Mouse (Mus musculus) heart, adult 2 months (tissue): ENCODE data around the gene Hba-a2. TPM values are rescaled to one million over a fixed set of nuclear protein-coding genes. Genes with fewer than 3 reads are reported as not detected.
A peak's percentile ranks its signal among the peaks of the same experiment; 100 is the strongest.
"Not testable (repeated sequence)": the region's sequence is repeated elsewhere in the genome, so short reads cannot be mapped to it uniquely, and the experiment has no call there.

Experiments
- DNase-seq, 2 experiments: peaks; one replicate each; pipeline ENCODE4 v3.0.0; 2021
- H3K27ac ChIP-seq: fragments of 200-600 bp; 2 replicates; pipeline ENCODE4 v1.8.1; 2022
- H3K27me3 ChIP-seq: fragments of 200-500 bp; 2 replicates; pipeline ENCODE4 v1.6.1; 2012; ENCODE audit warnings: mild to moderate bottlenecking, low read length, inconsistent platforms, mixed read lengths; ENCODE audit not compliant: control insufficient read depth, insufficient read depth
- H3K36me3 ChIP-seq: fragments of 200-500 bp; 2 replicates; pipeline ENCODE4 v1.6.1; 2012; ENCODE audit warnings: low read length, inconsistent platforms; ENCODE audit not compliant: control insufficient read depth, insufficient read depth
- H3K4me1 ChIP-seq: fragments of 200-500 bp; 2 replicates; pipeline ENCODE4 v1.6.1; 2011; ENCODE audit warnings: low read length; ENCODE audit not compliant: control insufficient read depth, insufficient read depth
- H3K4me3 ChIP-seq: fragments of 200-600 bp; 2 replicates; pipeline ENCODE4 v1.8.1; 2022
- H3K79me2 ChIP-seq: fragments of 200-500 bp; replicated peaks from 2 replicates; pipeline ENCODE4 v1.6.1; 2012; ENCODE audit warnings: mild to moderate bottlenecking, inconsistent platforms, low read length, moderate library complexity, mixed read lengths; ENCODE audit not compliant: control insufficient read depth, insufficient read depth
- H3K9ac ChIP-seq: fragments of 200-500 bp; 2 replicates; pipeline ENCODE4 v1.6.1; 2012; ENCODE audit warnings: low read depth, mild to moderate bottlenecking, control low read depth, inconsistent platforms, low read length, mixed read lengths
- CTCF ChIP-seq: fragments of 200-600 bp; IDR thresholded peaks from 2 replicates; pipeline ENCODE4 v1.8.1; 2022; ENCODE audit warnings: antibody characterized with exemption, mild to moderate bottlenecking, moderate library complexity
- EP300 ChIP-seq: fragments of 200-500 bp; IDR thresholded peaks from 2 replicates; pipeline ENCODE4 v1.6.1; 2011; ENCODE audit warnings: low read depth, low read length, control low read depth; ENCODE audit not compliant: insufficient read depth
- POLR2A ChIP-seq: fragments of 200-500 bp; IDR thresholded peaks from 2 replicates; pipeline ENCODE4 v1.6.1; 2011; ENCODE audit warnings: mild to moderate bottlenecking, low read depth, low read length, control low read depth; ENCODE audit not compliant: insufficient read depth
- WGBS: fragments of 180-500 bp; shearing (Covaris S2); methylation state at CpG from one replicate; pipeline ENCODE4 v1.1.7; 2018; 5-methylcytosine and 5-hydroxymethylcytosine counted together
- intact Hi-C: fragments of 180-260 bp; cut with DNase I; formaldehyde crosslinking; loops from one replicate; pipeline ENCODE4 v1.15.1; 2025
- polyA plus RNA-seq: library from polyadenylated mRNA; depleted of rRNA; stranded (reverse); fragments of >200 nt; gene quantifications from 2 replicates; pipeline ENCODE4 v1.2.3, GENCODE M21; 2012
- total RNA-seq, 2 experiments: library from RNA; stranded (reverse); gene quantifications; 2 replicates each; pipeline ENCODE4 v1.2.3; 2021

The Hba-a2 gene
- total and polyA plus RNA-seq, 3 experiments, result 4,976 to 81,467 (median 34,253) TPM

- no peak for DNase-seq
- no peaks in the 10 kb centered on the region for H3K4me1 ChIP-seq
- no peak overlapping the region for H3K9ac ChIP-seq
- intact Hi-C loops, result loop anchor here (5.0 kb wide), 1 partner anchor 48 kb away; no protein-coding TSS in a partner anchor
- WGBS, result 74% methylated on average over 7 of the region's 7 CpGs
- H3K36me3 ChIP-seq, result no peaks in the 10 kb centered on the region
- no peak overlapping the region for H3K4me3 ChIP-seq
- no peak overlapping the region for H3K27ac ChIP-seq
- TF ChIP-seq CTCF (no peak), POLR2A (no peak), EP300 (no peak)
- H3K79me2 ChIP-seq, result no peaks in the 10 kb centered on the region
- H3K27me3 ChIP-seq, result peaks cover 2% of the 10 kb centered on the region; the same call in 1 of the 2 replicates
Observed at GRCm38 (mm10) chr11:32285031-32285775, 11.1 kb upstream of the Hba-a2 start.

GRCm38 (mm10) chr11:32285887-32286286 is 10.4 kb upstream of the Hba-a2 start:
- not testable (repeated sequence) for H3K27me3 ChIP-seq, DNase-seq, H3K36me3 ChIP-seq, H3K4me3 ChIP-seq, H3K79me2 ChIP-seq, H3K27ac ChIP-seq, H3K4me1 ChIP-seq, H3K9ac ChIP-seq
- peak; percentile 35 for TF ChIP-seq CTCF
- intact Hi-C loops, result loop anchor here (1.0 to 5.0 kb wide), 2 partner anchors 49 to 104 kb away; no protein-coding TSS in a partner anchor

GRCm38 (mm10) chr11:32286695-32287492 is 9.4 kb upstream of the Hba-a2 start, which contains the start of gene Hbq1b:
Gene Hbq1b, plus strand, starts transcription at chr11:32286965.
- H3K4me3 ChIP-seq, H3K4me1 ChIP-seq, H3K9ac ChIP-seq, H3K27ac ChIP-seq, H3K36me3 ChIP-seq, H3K79me2 ChIP-seq, H3K27me3 ChIP-seq: not testable (repeated sequence)
- peak; percentile 69 to 80 for DNase-seq
- intact Hi-C loops, result loop anchor here (1.0 to 5.0 kb wide), 2 partner anchors 50 to 105 kb away; no protein-coding TSS in a partner anchor
- peak; percentile 80 for TF ChIP-seq CTCF
- 18% methylated on average over 31 of the region's 33 CpGs for WGBS

GRCm38 (mm10) chr11:32287493-32287825 is 8.8 kb upstream of the Hba-a2 start:
- DNase-seq, result no peak
- Histone ChIP-seq H3K27ac (no peak overlapping the region), H3K4me1 (no peaks in the 10 kb centered on the region), H3K9ac (no peak overlapping the region), H3K27me3 (no peaks in the 10 kb centered on the region), H3K4me3 (no peak overlapping the region), H3K36me3 (no peaks in the 10 kb centered on the region), H3K79me2 (no peaks in the 10 kb centered on the region)
- TF ChIP-seq EP300, result no peak
- intact Hi-C loops, result loop anchor here (5.0 kb wide), 1 partner anchor 50 kb away; no protein-coding TSS in a partner anchor
- WGBS, result 59% methylated on average over 9 of the region's 9 CpGs

GRCm38 (mm10) chr11:32292819-32293218 is 3.5 kb upstream of the Hba-a2 start:
- intact Hi-C loops, H3K79me2 ChIP-seq, H3K27ac ChIP-seq, H3K27me3 ChIP-seq, H3K4me1 ChIP-seq, H3K4me3 ChIP-seq, H3K9ac ChIP-seq, H3K36me3 ChIP-seq, DNase-seq: not testable (repeated sequence)
- WGBS, result 92% methylated on average over 4 of the region's 4 CpGs

GRCm38 (mm10) chr11:32293479-32293878 is 2.8 kb upstream of the Hba-a2 start:
- H3K4me1 ChIP-seq, intact Hi-C loops, H3K36me3 ChIP-seq, DNase-seq, H3K27ac ChIP-seq, H3K9ac ChIP-seq, H3K27me3 ChIP-seq, H3K79me2 ChIP-seq, H3K4me3 ChIP-seq: not testable (repeated sequence)
- whole genome bisulfite sequencing, result 49% methylated on average over 3 of the region's 3 CpGs

- H3K9ac ChIP-seq, H3K4me3 ChIP-seq, H3K36me3 ChIP-seq, H3K79me2 ChIP-seq, DNase-seq, H3K27me3 ChIP-seq, H3K4me1 ChIP-seq, H3K27ac ChIP-seq, intact Hi-C loops: not testable (repeated sequence)
- WGBS, result 9% methylated on average over 2 of the region's 2 CpGs
Observed at GRCm38 (mm10) chr11:32297417-32297816, 1.1 kb downstream of the Hba-a2 start.
